Mouse (Mus musculus): ENCODE data around the gene Nif3l1.

Gene Nif3l1

GRCm38 (mm10) chr1:58454316-58454715 lies 9.4 kb downstream of the Nif3l1 start:
- DNase-seq (ENCODE audit: low read depth, low spot score): peak; percentile 63

GRCm38 (mm10) chr1:58458175-58458574 lies 13.2 kb downstream of the Nif3l1 start:
- DNase-seq (ENCODE audit: low read depth, low spot score): no peak

- no peak for DNase-seq (ENCODE audit: low read depth, low spot score)
Measured at GRCm38 (mm10) chr1:58458867-58459266, 13.9 kb downstream of the Nif3l1 start.

- no peak for DNase-seq (ENCODE audit: low read depth, low spot score)
Measured at GRCm38 (mm10) chr1:58460566-58460965, 15.6 kb downstream of the Nif3l1 start.

GRCm38 (mm10) chr1:58463935-58464334 lies 19.0 kb downstream of the Nif3l1 start:
- no peak for DNase-seq (ENCODE audit: low read depth, low spot score)

GRCm38 (mm10) chr1:58465042-58465441 lies 20.1 kb downstream of the Nif3l1 start:
- no peak for DNase-seq (ENCODE audit: low read depth, low spot score)

- DNase-seq (ENCODE audit: low read depth, low spot score): no peak
Measured at GRCm38 (mm10) chr1:58465561-58465960, 20.6 kb downstream of the Nif3l1 start.

GRCm38 (mm10) chr1:58475662-58476061 lies 30.7 kb downstream of the Nif3l1 start:
- DNase-seq (ENCODE audit: low read depth, low spot score): no peak

GRCm38 (mm10) chr1:58482647-58483046 lies 37.7 kb downstream of the Nif3l1 start:
- DNase-seq (ENCODE audit: low read depth, low spot score): no peak

- DNase-seq (ENCODE audit: low read depth, low spot score): no peak
Measured at GRCm38 (mm10) chr1:58495603-58496002, 50.7 kb downstream of the Nif3l1 start.

- no peak for DNase-seq (ENCODE audit: low read depth, low spot score)
Measured at GRCm38 (mm10) chr1:58497678-58498077, 52.7 kb downstream of the Nif3l1 start.

GRCm38 (mm10) chr1:58498758-58499157 lies 53.8 kb downstream of the Nif3l1 start:
- DNase-seq (ENCODE audit: low read depth, low spot score): no peak

GRCm38 (mm10) chr1:58503134-58503533 lies 58.2 kb downstream of the Nif3l1 start:
- no peak for DNase-seq (ENCODE audit: low read depth, low spot score)

- no peak for DNase-seq (ENCODE audit: low read depth, low spot score)
Measured at GRCm38 (mm10) chr1:58503793-58504370, 58.9 kb downstream of the Nif3l1 start.

- DNase-seq (ENCODE audit: low read depth, low spot score): peak; percentile 95
Measured at GRCm38 (mm10) chr1:58504577-58505254, 59.8 kb downstream of the Nif3l1 start, which contains the start of gene Orc2. TSS of gene Orc2 (minus strand) at chr1:58505109.

- no peak for DNase-seq (ENCODE audit: low read depth, low spot score)
Measured at GRCm38 (mm10) chr1:58507249-58507648, 62.3 kb downstream of the Nif3l1 start.
